Mouse (Mus musculus): Measurements from ENCODE around the gene Smad3.

GRCm38 (mm10) chr9:63612565-63613515 lies 145.0 kb downstream of the Smad3 start:
- no peak for TF ChIP-seq POLR2A (IDR thresholded peaks at IDR 0.05; ENCODE audit: low read depth, low read length)
- peak; percentile 26; the same call in 1 of the 2 replicates for TF ChIP-seq CTCF (IDR thresholded peaks at IDR 0.05; ENCODE audit: extremely low read depth, insufficient read length, insufficient replicate concordance, low read depth, low read length)

Measured in small intestine, adult 2 months (tissue).